Mouse (Mus musculus): ENCODE measurements around the gene Hoxb3. TPM values are rescaled to one million over a fixed set of nuclear protein-coding genes. Genes with fewer than 3 reads are reported as not detected.

The Hoxb3 gene
- polyA plus RNA-seq, 1 experiment from 2014 or later: 1.1 TPM

GRCm38 (mm10) chr11:96297428-96297827 lies 25.7 kb upstream of the Hoxb3 start:
- ATAC-seq: no peak
- Histone ChIP-seq H3K4me1 (replicated peaks; ENCODE audit: control insufficient read depth, insufficient read depth, low read length) (no peaks in the 10 kb centered on the region; the same call in 1 of the 2 replicates), H3K27ac (ENCODE audit: low read depth, low read length) (no peak overlapping the region), H3K27me3 (replicated peaks; ENCODE audit: control insufficient read depth, insufficient read depth, low read length) (peaks cover 85% of the 10 kb centered on the region), H3K9ac (ENCODE audit: low read depth, low read length) (no peak overlapping the region), H3K4me3 (ENCODE audit: low read depth, low read length) (no peak overlapping the region), H3K36me3 (ENCODE audit: control insufficient read depth, insufficient read depth) (no peaks in the 10 kb centered on the region), H3K4me2 (replicated peaks; ENCODE audit: low read depth) (no peak overlapping the region; the same call in 1 of the 2 replicates), H3K9me3 (ENCODE audit: control insufficient read depth) (no peaks in the 10 kb centered on the region)
- WGBS: 54% methylated on average over 3 of the region's 3 CpGs
- no peak for TF ChIP-seq CTCF (IDR thresholded peaks at IDR 0.05; ENCODE audit: low read depth)

- H3K4me1 ChIP-seq (replicated peaks; ENCODE audit: control insufficient read depth, insufficient read depth, low read length): no peaks in the 10 kb centered on the region; the same call in 1 of the 2 replicates
- 45% methylated on average over 11 of the region's 11 CpGs for WGBS
- peak overlapping the region; percentile 53; the same call in 1 of the 2 replicates for H3K4me3 ChIP-seq (ENCODE audit: low read depth, low read length)
- H3K27me3 ChIP-seq (replicated peaks; ENCODE audit: control insufficient read depth, insufficient read depth, low read length): peaks cover 84% of the 10 kb centered on the region
- no peaks in the 10 kb centered on the region for H3K36me3 ChIP-seq (ENCODE audit: control insufficient read depth, insufficient read depth)
- no peak overlapping the region for H3K27ac ChIP-seq (ENCODE audit: low read depth, low read length)
- no peaks in the 10 kb centered on the region for H3K9me3 ChIP-seq (ENCODE audit: control insufficient read depth)
- TF ChIP-seq CTCF (IDR thresholded peaks at IDR 0.05; ENCODE audit: low read depth): no peak
- no peak overlapping the region for H3K9ac ChIP-seq (ENCODE audit: low read depth, low read length)
- no peak for ATAC-seq
- peak overlapping the region; percentile 82 for H3K4me2 ChIP-seq (replicated peaks; ENCODE audit: low read depth)
Measured at GRCm38 (mm10) chr11:96297968-96298635, 25.0 kb upstream of the Hoxb3 start.

GRCm38 (mm10) chr11:96298895-96299667 lies 24.0 kb upstream of the Hoxb3 start:
- 0 out of 2 replicates have a peak, but pooled peaks have one; percentile 17 for ATAC-seq
- no peak for TF ChIP-seq CTCF (IDR thresholded peaks at IDR 0.05; ENCODE audit: low read depth)
- no peaks in the 10 kb centered on the region for H3K9me3 ChIP-seq (ENCODE audit: control insufficient read depth)
- peak overlapping the region; percentile 70 for H3K9ac ChIP-seq (ENCODE audit: low read depth, low read length)
- peak overlapping the region; percentile 53 for H3K4me3 ChIP-seq (ENCODE audit: low read depth, low read length)
- under 1% methylated on average over 65 of the region's 66 CpGs for WGBS
- peak overlapping the region; percentile 82 for H3K4me2 ChIP-seq (replicated peaks; ENCODE audit: low read depth)
- H3K36me3 ChIP-seq (ENCODE audit: control insufficient read depth, insufficient read depth): no peaks in the 10 kb centered on the region
- H3K27me3 ChIP-seq (replicated peaks; ENCODE audit: control insufficient read depth, insufficient read depth, low read length): peaks cover 89% of the 10 kb centered on the region
- H3K4me1 ChIP-seq (replicated peaks; ENCODE audit: control insufficient read depth, insufficient read depth, low read length): no peaks in the 10 kb centered on the region; the same call in 1 of the 2 replicates
- H3K27ac ChIP-seq (ENCODE audit: low read depth, low read length): peak overlapping the region; percentile 60

GRCm38 (mm10) chr11:96299781-96300180 lies 23.3 kb upstream of the Hoxb3 start:
- peaks cover 83% of the 10 kb centered on the region for H3K27me3 ChIP-seq (replicated peaks; ENCODE audit: control insufficient read depth, insufficient read depth, low read length)

GRCm38 (mm10) chr11:96300354-96301063 lies 22.6 kb upstream of the Hoxb3 start:
- peaks cover 78% of the 10 kb centered on the region for H3K27me3 ChIP-seq (replicated peaks; ENCODE audit: control insufficient read depth, insufficient read depth, low read length)
- ATAC-seq: no peak

More at GRCm38 (mm10) chr11:96299781-96300180, 23.3 kb upstream of the Hoxb3 start:
- H3K27ac ChIP-seq (ENCODE audit: low read depth, low read length): peak overlapping the region; percentile 60; the same call in 1 of the 2 replicates
- peak overlapping the region; percentile 53 for H3K4me3 ChIP-seq (ENCODE audit: low read depth, low read length)
- H3K4me2 ChIP-seq (replicated peaks; ENCODE audit: low read depth): peak overlapping the region; percentile 82
- WGBS: 8% methylated on average over 9 of the region's 9 CpGs
- peak overlapping the region; percentile 70; the same call in 1 of the 2 replicates for H3K9ac ChIP-seq (ENCODE audit: low read depth, low read length)
- no peak for TF ChIP-seq CTCF (IDR thresholded peaks at IDR 0.05; ENCODE audit: low read depth)
- H3K36me3 ChIP-seq (ENCODE audit: control insufficient read depth, insufficient read depth): no peaks in the 10 kb centered on the region
- H3K9me3 ChIP-seq (ENCODE audit: control insufficient read depth): no peaks in the 10 kb centered on the region
- no peaks in the 10 kb centered on the region; the same call in 1 of the 2 replicates for H3K4me1 ChIP-seq (replicated peaks; ENCODE audit: control insufficient read depth, insufficient read depth, low read length)
- no peak for ATAC-seq

More at GRCm38 (mm10) chr11:96300354-96301063, 22.6 kb upstream of the Hoxb3 start:
- TF ChIP-seq CTCF (IDR thresholded peaks at IDR 0.05; ENCODE audit: low read depth): 0 out of 2 replicates have a peak, but pooled peaks have one; percentile 9
- 17% methylated on average over 31 of the region's 35 CpGs for WGBS
- Histone ChIP-seq H3K4me2 (replicated peaks; ENCODE audit: low read depth) (peak overlapping the region; percentile 82), H3K27ac (ENCODE audit: low read depth, low read length) (0 out of 2 replicates have a peak overlapping the region, but pooled peaks have one; percentile 60), H3K9me3 (ENCODE audit: control insufficient read depth) (no peaks in the 10 kb centered on the region), H3K9ac (ENCODE audit: low read depth, low read length) (no peak overlapping the region), H3K4me3 (ENCODE audit: low read depth, low read length) (peak overlapping the region; percentile 53), H3K4me1 (replicated peaks; ENCODE audit: control insufficient read depth, insufficient read depth, low read length) (no peaks in the 10 kb centered on the region; the same call in 1 of the 2 replicates), H3K36me3 (ENCODE audit: control insufficient read depth, insufficient read depth) (no peaks in the 10 kb centered on the region)

All from intestine, postnatal 0 days (tissue).